Mouse (Mus musculus) thymus, adult 2 months (tissue): ENCODE measurements around the gene Necab2. TPM values are rescaled to one million over a fixed set of nuclear protein-coding genes. Genes with fewer than 3 reads are reported as not detected.

Experiments
- DNase-seq: peaks from one replicate; pipeline ENCODE4 v3.0.0; 2021
- H3K27ac ChIP-seq: fragments of 200-500 bp; 2 replicates; pipeline ENCODE4 v1.5.1; 2012; ENCODE audit warnings: low read length, control low read depth; ENCODE audit not compliant: control insufficient read depth, insufficient read depth
- H3K27me3 ChIP-seq: fragments of 200-500 bp; 2 replicates; pipeline ENCODE4 v1.6.1; 2012; ENCODE audit warnings: mild to moderate bottlenecking, low read length, moderate library complexity, mixed read lengths; ENCODE audit not compliant: control insufficient read depth, insufficient read depth
- H3K36me3 ChIP-seq: fragments of 200-500 bp; 2 replicates; pipeline ENCODE4 v1.6.1; 2012; ENCODE audit warnings: mild to moderate bottlenecking, low read length, moderate library complexity; ENCODE audit not compliant: control insufficient read depth, insufficient read depth
- H3K4me1 ChIP-seq: fragments of 200-500 bp; replicated peaks from 2 replicates; pipeline ENCODE4 v1.6.1; 2012; ENCODE audit warnings: low read length; ENCODE audit not compliant: control insufficient read depth, insufficient read depth
- H3K4me3 ChIP-seq: fragments of 200-500 bp; 2 replicates; pipeline ENCODE4 v1.5.1; 2012; ENCODE audit warnings: mild to moderate bottlenecking, low read length, control low read depth, moderate library complexity; ENCODE audit not compliant: control insufficient read depth, insufficient read depth
- CTCF ChIP-seq: fragments of 200-500 bp; IDR thresholded peaks from 2 replicates; pipeline ENCODE4 v1.5.1; 2012; ENCODE audit warnings: mild to moderate bottlenecking, control low read depth, low read length, moderate library complexity, borderline replicate concordance; ENCODE audit not compliant: control insufficient read depth, poor library complexity, insufficient read depth; ENCODE audit errors: extremely low read depth
- POLR2A ChIP-seq: fragments of 200-500 bp; IDR thresholded peaks from 2 replicates; pipeline ENCODE4 v1.6.1; 2012; ENCODE audit warnings: mild to moderate bottlenecking, low read length, control low read depth, moderate library complexity; ENCODE audit not compliant: control insufficient read depth, poor library complexity, insufficient read depth; ENCODE audit errors: extremely low read depth
- WGBS: fragments of 180-500 bp; shearing (Covaris S2); methylation state at CpG from one replicate; pipeline ENCODE4 v1.1.7; 2018; 5-methylcytosine and 5-hydroxymethylcytosine counted together
- polyA plus RNA-seq: library from polyadenylated mRNA; depleted of rRNA; stranded (reverse); fragments of >200 nt; gene quantifications from 2 replicates; pipeline ENCODE4 v1.2.3, GENCODE M21; 2012

Gene Necab2
- polyA plus RNA-seq, 1 experiment, result 0.12 TPM

- no peak for DNase-seq
- Histone ChIP-seq H3K27ac (no peak overlapping the region), H3K36me3 (no peaks in the 10 kb centered on the region), H3K27me3 (no peaks in the 10 kb centered on the region), H3K4me3 (no peak overlapping the region), H3K4me1 (no peaks in the 10 kb centered on the region)
- TF ChIP-seq CTCF (no peak), POLR2A (no peak)
- WGBS, result 90% methylated on average over 5 of the region's 5 CpGs
Measured at GRCm38 (mm10) chr8:119456045-119456444, 9.5 kb downstream of the Necab2 start.

GRCm38 (mm10) chr8:119459724-119460123 is 13.2 kb downstream of the Necab2 start:
- WGBS, result 67% methylated on average over 16 of the region's 16 CpGs
- TF ChIP-seq POLR2A (no peak), CTCF (no peak)

GRCm38 (mm10) chr8:119461356-119461755 is 14.8 kb downstream of the Necab2 start:
- TF ChIP-seq POLR2A, result no peak
- TF ChIP-seq CTCF, result no peak
- Histone ChIP-seq H3K36me3 (no peaks in the 10 kb centered on the region), H3K4me3 (no peak overlapping the region), H3K27me3 (no peaks in the 10 kb centered on the region; the same call in 1 of the 2 replicates), H3K27ac (no peak overlapping the region), H3K4me1 (peaks cover 12% of the 10 kb centered on the region)
- 82% methylated on average over 9 of the region's 9 CpGs for WGBS
- no peak for DNase-seq

More at GRCm38 (mm10) chr8:119459724-119460123, 13.2 kb downstream of the Necab2 start:
- Histone ChIP-seq H3K4me3 (no peak overlapping the region), H3K27ac (no peak overlapping the region), H3K27me3 (no peaks in the 10 kb centered on the region), H3K4me1 (no peaks in the 10 kb centered on the region), H3K36me3 (no peaks in the 10 kb centered on the region)
- no peak for DNase-seq

- H3K27me3 ChIP-seq, result no peaks in the 10 kb centered on the region; the same call in 1 of the 2 replicates
- no peak for DNase-seq
- no peak overlapping the region for H3K4me3 ChIP-seq
- no peak overlapping the region for H3K27ac ChIP-seq
- H3K4me1 ChIP-seq, result peaks cover 16% of the 10 kb centered on the region
- TF ChIP-seq POLR2A (no peak), CTCF (no peak)
- no peaks in the 10 kb centered on the region for H3K36me3 ChIP-seq
- WGBS, result 79% methylated on average over 7 of the region's 7 CpGs
Measured at GRCm38 (mm10) chr8:119463709-119464108, 17.2 kb downstream of the Necab2 start.

GRCm38 (mm10) chr8:119466105-119466504 is 19.6 kb downstream of the Necab2 start:
- peak; percentile 16 for DNase-seq
- no peak overlapping the region for H3K4me3 ChIP-seq
- no peak for TF ChIP-seq CTCF
- no peak for TF ChIP-seq POLR2A
- no peaks in the 10 kb centered on the region for H3K36me3 ChIP-seq
- peaks cover 16% of the 10 kb centered on the region for H3K4me1 ChIP-seq
- no peak overlapping the region for H3K27ac ChIP-seq
- 10% methylated on average over 18 of the region's 18 CpGs for WGBS
- no peaks in the 10 kb centered on the region; the same call in 1 of the 2 replicates for H3K27me3 ChIP-seq

GRCm38 (mm10) chr8:119466794-119467193 is 20.3 kb downstream of the Necab2 start:
- Histone ChIP-seq H3K36me3 (no peaks in the 10 kb centered on the region), H3K4me3 (no peak overlapping the region), H3K27me3 (no peaks in the 10 kb centered on the region; the same call in 1 of the 2 replicates), H3K4me1 (peaks cover 16% of the 10 kb centered on the region), H3K27ac (no peak overlapping the region)
- no peak for DNase-seq
- TF ChIP-seq POLR2A (no peak), CTCF (no peak)
- 90% methylated on average over 10 of the region's 10 CpGs for whole genome bisulfite sequencing

GRCm38 (mm10) chr8:119468091-119468490 is 21.6 kb downstream of the Necab2 start:
- no peaks in the 10 kb centered on the region for H3K36me3 ChIP-seq
- peaks cover 16% of the 10 kb centered on the region for H3K4me1 ChIP-seq
- H3K27me3 ChIP-seq, result no peaks in the 10 kb centered on the region; the same call in 1 of the 2 replicates
- H3K27ac ChIP-seq, result no peak overlapping the region
- 91% methylated on average over 8 of the region's 8 CpGs for WGBS
- no peak for DNase-seq
- TF ChIP-seq CTCF, result no peak
- no peak for TF ChIP-seq POLR2A
- H3K4me3 ChIP-seq, result no peak overlapping the region
